Mouse (Mus musculus) c-Kit-positive CD71-positive TER-119-positive erythroid progenitor cells, embryonic 14.5 days (primary cell): ENCODE data around the gene Alg12.
A peak's percentile ranks its signal among the peaks of the same experiment; 100 is the strongest.
"Not testable (repeated sequence)": the region's sequence is repeated elsewhere in the genome, so short reads cannot be mapped to it uniquely, and the experiment has no call there.

Experiments used
- DNase-seq: peaks from one replicate; pipeline ENCODE4 v3.0.0-alpha.2; 2013; ENCODE audit warnings: low spot score

The Alg12 gene

DNA sequence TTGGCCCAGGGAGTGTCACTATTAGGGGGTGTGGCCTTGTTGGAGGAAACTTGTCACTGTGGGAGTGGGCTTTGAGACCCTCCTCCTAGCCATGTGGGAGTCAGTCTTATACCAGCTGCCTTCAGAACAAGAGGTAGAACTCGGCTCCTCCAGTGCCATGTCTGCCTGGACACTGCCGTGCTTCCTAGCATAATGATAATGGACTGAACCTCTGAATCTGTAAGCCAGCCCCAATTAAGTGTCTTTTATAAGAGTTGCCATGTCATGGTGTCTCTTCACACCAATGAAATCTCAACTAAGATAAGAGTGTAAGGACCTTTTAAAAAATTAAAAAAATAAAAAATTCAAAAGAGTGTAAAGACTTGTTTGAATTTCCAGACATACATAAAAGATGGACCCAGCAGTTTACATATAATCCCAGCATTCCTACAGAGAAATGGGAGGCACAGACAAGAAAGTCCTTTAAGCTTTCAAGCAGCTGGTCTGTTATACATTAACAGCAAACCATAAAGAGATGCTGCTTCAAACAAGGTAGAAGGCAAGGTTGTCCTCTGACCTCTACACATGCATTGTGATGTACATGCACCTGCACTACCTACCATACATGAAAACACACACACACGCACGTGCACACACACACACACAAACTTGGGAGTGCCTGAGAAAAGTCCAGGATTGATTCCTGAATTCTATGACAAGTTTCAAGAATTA lies 26.8 kb downstream of the Alg12 start:
- no peak for DNase-seq

DNA sequence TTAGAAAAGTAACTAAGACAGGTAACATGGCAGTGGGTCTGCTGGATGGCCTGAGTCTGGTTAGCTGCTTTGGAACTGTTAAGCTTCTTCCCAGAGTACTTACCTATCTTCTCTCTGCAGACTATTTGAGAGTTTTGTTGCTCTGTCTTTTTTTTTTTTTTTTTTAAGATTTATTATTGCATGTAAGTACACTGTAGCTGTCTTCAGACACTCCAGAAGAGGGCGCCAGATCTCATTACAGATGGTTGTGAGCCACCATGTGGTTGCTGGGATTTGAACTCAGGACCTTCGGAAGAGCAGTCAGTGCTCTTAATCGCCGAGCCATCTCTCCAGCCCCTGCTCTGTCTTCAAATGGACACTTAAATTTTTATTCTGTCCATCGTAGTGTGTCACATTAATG lies 44.5 kb downstream of the Alg12 start:
- DNase-seq = not testable (repeated sequence)

DNA sequence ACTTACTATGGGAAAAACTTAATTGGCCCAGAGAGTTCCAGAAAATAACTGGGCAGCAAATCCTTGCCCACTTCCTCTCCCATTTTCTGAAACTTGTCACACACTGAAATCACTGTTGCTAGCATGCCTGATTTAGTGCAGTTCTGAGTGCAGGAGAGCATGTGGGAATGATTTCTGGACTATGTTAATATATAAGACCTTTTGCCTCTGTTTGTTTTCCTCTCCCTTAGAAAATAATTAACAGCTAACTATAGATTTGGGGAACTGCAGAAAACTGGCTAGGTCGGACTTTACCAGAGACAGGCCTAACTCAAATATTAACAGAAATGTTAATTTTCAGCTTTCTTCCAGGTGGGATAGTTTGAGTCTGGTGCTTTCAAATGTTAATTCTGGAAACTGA lies 50.6 kb downstream of the Alg12 start:
- DNase-seq = no peak

DNA sequence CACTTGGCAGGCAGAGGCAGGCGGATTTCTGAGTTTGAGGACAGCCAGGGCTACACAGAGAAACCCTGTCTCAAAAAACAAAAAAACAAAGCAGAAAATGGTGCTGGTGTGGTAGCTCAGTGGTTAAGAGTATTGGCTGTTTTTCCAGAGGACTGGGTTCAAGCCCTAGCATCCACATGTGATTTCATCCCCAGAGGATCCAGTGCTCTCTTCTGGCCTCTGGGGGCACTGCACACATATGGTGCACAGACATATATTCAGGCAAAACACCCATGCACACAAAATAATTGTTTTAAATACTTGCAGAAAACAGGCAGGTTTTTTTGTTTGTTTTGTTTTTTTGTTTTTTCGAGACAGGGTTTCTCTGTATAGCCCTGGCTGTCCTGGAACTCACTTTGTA lies 53.0 kb downstream of the Alg12 start:
- not testable (repeated sequence) for DNase-seq

DNA sequence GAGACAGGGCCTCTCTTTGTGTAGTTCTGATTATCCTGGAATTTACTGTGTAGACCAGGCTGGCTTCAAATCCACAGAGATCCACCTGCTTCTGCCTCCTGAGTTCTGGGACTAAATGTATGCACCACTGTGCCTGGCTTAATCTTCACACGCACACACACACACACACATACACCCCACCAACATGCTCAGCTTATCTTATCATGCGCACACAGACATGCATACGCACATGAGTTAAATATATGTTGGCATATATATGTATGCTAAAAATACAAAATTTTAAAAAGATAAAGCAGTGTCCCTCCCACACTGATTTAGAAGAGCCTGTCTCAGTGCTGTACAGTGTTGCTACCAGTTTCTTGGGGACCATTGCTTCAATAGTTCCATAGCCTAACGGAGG lies 57.6 kb downstream of the Alg12 start:
- DNase-seq = peak; percentile 64

DNA sequence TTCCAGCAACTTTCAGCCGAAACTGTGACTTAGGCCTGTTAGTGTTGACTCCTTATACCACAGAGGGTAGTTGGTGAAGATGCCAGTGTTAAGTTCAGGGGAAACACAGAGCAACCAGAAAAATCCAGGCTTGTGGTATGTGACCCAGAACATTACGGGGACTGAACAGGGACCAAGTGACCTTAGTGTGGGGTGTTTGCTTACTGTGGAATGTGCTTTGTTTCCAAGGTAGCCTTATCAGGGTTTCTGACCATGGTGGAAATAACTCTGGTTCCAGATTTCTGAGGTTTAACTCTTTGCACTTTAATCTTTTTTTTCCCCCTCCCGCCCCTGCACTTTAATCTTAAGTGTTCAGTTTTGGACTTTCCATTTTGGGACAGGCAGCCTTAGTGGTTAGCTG lies 61.1 kb downstream of the Alg12 start:
- DNase-seq = no peak

DNA sequence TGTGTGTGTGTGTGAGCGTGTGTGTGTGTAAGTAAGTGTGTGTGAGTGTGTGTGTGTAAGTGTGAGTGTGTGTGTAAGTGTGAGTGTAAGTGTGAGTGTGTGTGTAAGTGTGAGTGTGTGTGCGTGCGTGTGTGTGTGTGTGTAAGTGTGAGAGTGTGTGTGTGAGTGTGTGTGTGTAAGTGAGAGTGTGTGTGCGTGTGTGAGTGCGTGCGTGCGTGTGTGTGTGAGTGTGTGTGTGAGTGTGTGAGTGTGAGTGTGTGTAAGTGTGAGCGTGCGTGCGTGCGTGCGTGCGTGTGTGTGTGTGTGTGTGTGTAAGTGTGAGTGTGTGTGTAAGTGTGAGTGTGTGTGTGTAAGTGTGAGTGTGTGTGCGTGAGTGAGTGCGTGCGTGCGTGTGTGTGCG lies 63.4 kb downstream of the Alg12 start:
- DNase-seq = no peak
